Mouse (Mus musculus) limb, embryonic 15.5 days (tissue): ENCODE measurements around the gene Rhox9. TPM values are rescaled to one million over a fixed set of nuclear protein-coding genes. Genes with fewer than 3 reads are reported as not detected.
"Not testable (repeated sequence)": the region's sequence is repeated elsewhere in the genome, so short reads cannot be mapped to it uniquely, and the experiment has no call there.

Source experiments
- ATAC-seq: fragments of 200-750 bp; cut with Nextera tagmentation; 2 replicates; pipeline ENCODE4 v1.8.0; 2017; ENCODE audit warnings: low read depth, moderate TSS enrichment; ENCODE audit not compliant: insufficient number of reproducible peaks, low FRiP score, low TSS enrichment
- H3K27ac ChIP-seq: fragments of 300-500 bp; sonication (generic); 2 replicates; pipeline ENCODE4 v1.5.1; 2015; ENCODE audit warnings: moderate library complexity, mild to moderate bottlenecking, inconsistent platforms
- H3K27me3 ChIP-seq: fragments of 300-500 bp; sonication (generic); 2 replicates; pipeline ENCODE4 v1.6.1; 2015; ENCODE audit warnings: inconsistent platforms
- H3K36me3 ChIP-seq: fragments of 300-500 bp; sonication (generic); 2 replicates; pipeline ENCODE4 v1.6.1; 2015; ENCODE audit warnings: inconsistent platforms
- H3K4me1 ChIP-seq: fragments of 300-500 bp; sonication (generic); 2 replicates; pipeline ENCODE4 v1.6.1; 2015; ENCODE audit warnings: inconsistent platforms
- H3K4me2 ChIP-seq: fragments of 300-500 bp; sonication (generic); 2 replicates; pipeline ENCODE4 v1.6.1; 2015; ENCODE audit warnings: mild to moderate bottlenecking, inconsistent platforms
- H3K4me3 ChIP-seq: fragments of 300-500 bp; sonication (generic); 2 replicates; pipeline ENCODE4 v1.5.1; 2015; ENCODE audit warnings: mild to moderate bottlenecking, inconsistent platforms
- H3K9ac ChIP-seq: fragments of 300-500 bp; sonication (generic); 2 replicates; pipeline ENCODE4 v1.6.1; 2015; ENCODE audit warnings: inconsistent platforms
- H3K9me3 ChIP-seq: fragments of 300-500 bp; sonication (generic); 2 replicates; pipeline ENCODE4 v1.6.1; 2016; ENCODE audit warnings: inconsistent platforms
- WGBS: fragments of 180-500 bp; shearing (Covaris S2); methylation state at CpG from one replicate; pipeline ENCODE4 v1.1.7; 2015; 5-methylcytosine and 5-hydroxymethylcytosine counted together
- polyA plus RNA-seq: library from polyadenylated mRNA; unstranded; fragments of >200 nt; fragmentation: Nextera tagmentation; extraction: Ambion mirVana; gene quantifications from 2 replicates; pipeline ENCODE4 v1.2.1, GENCODE M21; 2015

The Rhox9 gene
- polyA plus RNA-seq, result not detected in 2 replicates

DNA sequence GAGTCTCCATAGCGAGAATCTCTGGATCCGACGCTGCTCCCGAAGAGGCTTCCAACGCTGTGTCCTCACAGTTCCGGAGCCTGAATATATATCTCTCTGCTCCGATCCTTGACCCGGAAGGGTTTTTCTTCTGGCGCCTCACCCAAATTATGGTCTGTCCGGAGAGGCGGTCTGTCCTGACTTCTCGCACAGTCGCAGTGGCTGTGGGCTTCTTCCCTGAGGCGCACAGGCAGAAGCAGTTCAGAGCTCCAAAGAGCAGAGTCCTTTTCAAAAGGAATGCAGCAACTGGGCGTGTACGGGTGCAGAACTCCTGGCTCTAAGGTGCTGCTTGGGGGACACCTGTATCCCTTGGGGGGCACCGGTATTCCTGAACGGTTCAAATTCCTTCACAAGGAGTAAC lies at the start of gene Rhox9:
Gene Rhox9 (minus strand): TSS at position 101 of the 400 bp plus-strand sequence.
- not testable (repeated sequence) for H3K27ac ChIP-seq, ATAC-seq, H3K9ac ChIP-seq, H3K36me3 ChIP-seq, H3K27me3 ChIP-seq, H3K4me1 ChIP-seq, H3K4me3 ChIP-seq, H3K9me3 ChIP-seq, H3K4me2 ChIP-seq
- 91% methylated on average over 10 of the region's 18 CpGs for WGBS

GRCm38 (mm10) chrX:37916311-37916710 lies 14.7 kb upstream of the Rhox9 start:
- ATAC-seq, result no peak
- Histone ChIP-seq H3K27ac (no peak overlapping the region), H3K36me3 (no peaks in the 10 kb centered on the region)

GRCm38 (mm10) chrX:37908581-37908980 lies 7.0 kb upstream of the Rhox9 start:
- no peak overlapping the region for H3K4me3 ChIP-seq
- H3K4me2 ChIP-seq, result no peak overlapping the region
- H3K9me3 ChIP-seq, result no peaks in the 10 kb centered on the region
- no peak overlapping the region for H3K9ac ChIP-seq
- WGBS, result 51% methylated on average over 7 of the region's 7 CpGs
- no peaks in the 10 kb centered on the region for H3K27me3 ChIP-seq
- H3K36me3 ChIP-seq, result no peaks in the 10 kb centered on the region
- H3K27ac ChIP-seq, result no peak overlapping the region
- no peak for ATAC-seq
- H3K4me1 ChIP-seq, result no peaks in the 10 kb centered on the region

More at GRCm38 (mm10) chrX:37916311-37916710, 14.7 kb upstream of the Rhox9 start:
- Histone ChIP-seq H3K27me3 (no peaks in the 10 kb centered on the region), H3K9ac (no peak overlapping the region), H3K4me2 (no peak overlapping the region), H3K4me3 (no peak overlapping the region), H3K9me3 (no peaks in the 10 kb centered on the region), H3K4me1 (no peaks in the 10 kb centered on the region)
- WGBS, result 70% methylated on average over 4 of the region's 4 CpGs

GRCm38 (mm10) chrX:37903727-37904126 lies 2.2 kb upstream of the Rhox9 start:
- Histone ChIP-seq H3K4me1 (no peaks in the 10 kb centered on the region), H3K27me3 (no peaks in the 10 kb centered on the region), H3K4me2 (no peak overlapping the region), H3K36me3 (no peaks in the 10 kb centered on the region), H3K9me3 (no peaks in the 10 kb centered on the region), H3K27ac (no peak overlapping the region), H3K4me3 (no peak overlapping the region), H3K9ac (no peak overlapping the region)
- WGBS, result 71% methylated on average over 5 of the region's 5 CpGs
- ATAC-seq, result no peak

- not testable (repeated sequence) for H3K4me2 ChIP-seq, H3K27ac ChIP-seq, H3K27me3 ChIP-seq, H3K4me1 ChIP-seq, H3K4me3 ChIP-seq, H3K9ac ChIP-seq, ATAC-seq, H3K36me3 ChIP-seq, H3K9me3 ChIP-seq
- 79% methylated on average over 9 of the region's 9 CpGs for WGBS
Measured at GRCm38 (mm10) chrX:37897132-37897531, 4.4 kb downstream of the Rhox9 start, which contains the start of gene Rhox7b. Gene Rhox7b, minus strand, starts transcription at chrX:37897232.

GRCm38 (mm10) chrX:37878844-37879243 lies 22.7 kb downstream of the Rhox9 start, which contains the start of gene Rhox8:
Gene Rhox8, minus strand, starts transcription at chrX:37878944.
- Histone ChIP-seq H3K4me1 (no peaks in the 10 kb centered on the region), H3K27ac (no peak within 1 kb of the TSS), H3K36me3 (no peaks in the 10 kb centered on the region), H3K4me3 (no peak within 1 kb of the TSS), H3K27me3 (no peaks in the 10 kb centered on the region), H3K4me2 (no peak within 1 kb of the TSS), H3K9ac (no peak within 1 kb of the TSS), H3K9me3 (no peaks in the 10 kb centered on the region)
- WGBS, result 67% methylated on average over 4 of the region's 4 CpGs
- no peak for ATAC-seq

DNA sequence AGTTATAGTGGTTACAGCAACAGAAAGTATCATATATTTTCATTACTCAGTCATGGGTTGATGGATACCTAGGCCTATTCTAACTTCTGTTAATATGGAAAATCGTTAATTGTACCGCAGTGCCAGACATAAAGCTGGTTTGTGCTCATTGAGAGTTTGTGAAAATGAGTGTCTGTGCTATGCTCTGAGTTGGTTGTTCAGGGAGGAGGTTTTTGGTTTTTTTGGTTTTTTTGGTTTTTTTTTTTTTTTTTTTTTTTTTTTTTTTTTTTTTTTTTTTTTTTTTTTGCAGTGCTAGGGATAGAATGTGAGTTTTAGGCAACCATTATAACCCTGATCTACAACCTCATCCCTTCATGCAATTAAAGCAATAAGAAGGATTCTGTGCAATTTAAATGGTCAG lies 29.9 kb downstream of the Rhox9 start:
- WGBS, result 96% methylated on average over 2 of the region's 2 CpGs
- no peak for ATAC-seq
- Histone ChIP-seq H3K9me3 (no peaks in the 10 kb centered on the region), H3K27ac (no peak overlapping the region), H3K36me3 (no peaks in the 10 kb centered on the region), H3K27me3 (no peaks in the 10 kb centered on the region), H3K4me3 (no peak overlapping the region), H3K4me2 (no peak overlapping the region), H3K4me1 (no peaks in the 10 kb centered on the region), H3K9ac (no peak overlapping the region)

Other genes starting within 250 kb of the Rhox9 start
- gene Rhox3h, start 233.0 kb downstream of the Rhox9 start, polyA plus RNA-seq, result not detected in 2 replicates
- gene Rhox2h, start 228.5 kb downstream of the Rhox9 start, polyA plus RNA-seq, result not detected in 2 replicates
- 0.35 and 0.40 TPM in 2 replicates for gene Rhox5, start 96.9 kb downstream of the Rhox9 start, polyA plus RNA-seq
- gene Rhox6, start 74.9 kb downstream of the Rhox9 start, polyA plus RNA-seq, result 0.41 and 0.78 TPM in 2 replicates
- not detected in 2 replicates for gene Rhox7a, start 70.1 kb downstream of the Rhox9 start, polyA plus RNA-seq
- gene Rhox8, start 22.8 kb downstream of the Rhox9 start, polyA plus RNA-seq, result not detected in 2 replicates
- gene Rhox7b, start 4.5 kb downstream of the Rhox9 start, polyA plus RNA-seq, result not detected in 2 replicates
- not detected in 2 replicates for gene Btg1-ps1, start 117.0 kb upstream of the Rhox9 start, polyA plus RNA-seq
- not detected in 2 replicates for gene Btg1-ps2, start 141.3 kb upstream of the Rhox9 start, polyA plus RNA-seq
- gene Rhox10, start 164.7 kb upstream of the Rhox9 start, polyA plus RNA-seq, result not detected in 2 replicates
- gene Rhox11, start 183.4 kb upstream of the Rhox9 start, polyA plus RNA-seq, result not detected in 2 replicates
- gene Rhox12, start 209.1 kb upstream of the Rhox9 start, polyA plus RNA-seq, result not detected in 2 replicates
- gene Rhox13, start 219.4 kb upstream of the Rhox9 start, polyA plus RNA-seq, result not detected in 2 replicates